Mouse (Mus musculus): Measurements from ENCODE around the gene Tnip1.

DNA sequence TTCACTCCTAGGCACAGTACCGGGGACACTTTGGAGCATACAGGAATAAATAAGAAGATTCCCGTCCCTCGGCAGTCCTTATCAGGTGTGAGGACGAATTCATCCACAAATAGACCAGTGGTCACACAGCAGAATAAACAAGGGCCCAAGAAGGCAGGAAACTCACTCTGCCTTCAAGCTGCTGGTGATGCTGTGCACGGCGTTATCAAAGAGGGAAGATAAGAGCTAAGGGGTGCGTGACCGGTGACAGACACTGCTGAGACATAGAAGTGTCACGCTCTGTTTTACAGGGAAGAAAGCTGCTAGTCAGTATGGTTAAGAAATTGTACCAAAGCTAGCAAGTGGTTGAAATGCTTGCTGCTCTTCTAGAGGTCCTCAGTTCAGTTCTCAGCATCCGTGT, 82.8 kb downstream of the Tnip1 start:
- TF ChIP-seq POLR2A (IDR thresholded peaks at IDR 0.05; ENCODE audit: low read depth, low read length) (no peak), POLR2AphosphoS2 (IDR thresholded peaks at IDR 0.05; ENCODE audit: low read depth, low read length) (no peak), TBP (conservative IDR thresholded peaks at IDR 0.05; ENCODE audit: low read depth, low read length) (no peak), USF1 (IDR thresholded peaks at IDR 0.05; ENCODE audit: low read depth, low read length) (no peak), CTCF (conservative IDR thresholded peaks at IDR 0.05 in 1 of 2, IDR thresholded peaks at IDR 0.05 in 1 of 2; ENCODE audit: low read depth in 2 of 2, low read length in 2 of 2) (no peak), RCOR1 (conservative IDR thresholded peaks at IDR 0.05; ENCODE audit: low read depth, low read length) (no peak), SMC3 (IDR thresholded peaks at IDR 0.05; ENCODE audit: low read depth, low read length) (no peak), ZNF384 (IDR thresholded peaks at IDR 0.05; ENCODE audit: low read depth, low read length) (no peak)
